Mouse (Mus musculus): ENCODE data around the gene Birc7.

Gene Birc7

DNA sequence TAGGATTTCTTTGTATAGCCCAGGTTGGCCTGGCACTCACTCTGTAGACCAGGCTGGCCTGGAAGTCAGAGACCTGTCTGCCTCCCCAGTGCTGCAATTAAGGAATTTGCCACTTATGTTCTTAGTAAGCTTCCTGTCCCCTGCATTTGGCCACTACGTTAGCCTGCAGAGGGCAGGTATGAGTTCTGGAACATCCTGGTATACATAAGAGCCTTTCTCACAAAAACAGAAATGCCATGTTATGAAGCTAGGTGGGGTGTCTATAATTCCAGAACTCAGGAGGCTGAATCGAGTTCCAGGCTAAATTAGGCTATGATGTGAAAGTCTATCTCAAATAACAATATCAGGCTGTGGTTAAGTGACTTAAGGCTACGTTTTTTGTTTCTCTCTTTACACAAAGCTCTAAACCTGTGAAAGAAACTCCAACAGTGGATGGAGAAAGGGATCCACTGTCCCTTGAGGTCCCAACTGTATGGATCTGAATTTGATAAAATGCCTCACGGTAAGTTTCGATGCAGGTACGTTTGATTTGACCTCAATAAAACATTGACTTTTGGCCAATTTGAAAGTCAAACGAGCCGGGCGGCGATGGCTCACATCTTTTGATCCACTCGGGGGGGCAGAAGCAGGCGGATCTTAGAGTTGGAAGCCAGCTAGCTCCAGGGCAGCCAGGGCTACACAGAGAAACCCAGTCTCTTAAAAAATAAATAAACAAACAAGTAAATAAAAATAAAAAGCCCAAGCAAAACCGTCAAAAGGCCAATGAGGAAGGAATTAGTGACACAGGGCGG lies 37.5 kb downstream of the Birc7 start:
- no peak for DNase-seq (ENCODE audit: inconsistent ontology term)

DNA sequence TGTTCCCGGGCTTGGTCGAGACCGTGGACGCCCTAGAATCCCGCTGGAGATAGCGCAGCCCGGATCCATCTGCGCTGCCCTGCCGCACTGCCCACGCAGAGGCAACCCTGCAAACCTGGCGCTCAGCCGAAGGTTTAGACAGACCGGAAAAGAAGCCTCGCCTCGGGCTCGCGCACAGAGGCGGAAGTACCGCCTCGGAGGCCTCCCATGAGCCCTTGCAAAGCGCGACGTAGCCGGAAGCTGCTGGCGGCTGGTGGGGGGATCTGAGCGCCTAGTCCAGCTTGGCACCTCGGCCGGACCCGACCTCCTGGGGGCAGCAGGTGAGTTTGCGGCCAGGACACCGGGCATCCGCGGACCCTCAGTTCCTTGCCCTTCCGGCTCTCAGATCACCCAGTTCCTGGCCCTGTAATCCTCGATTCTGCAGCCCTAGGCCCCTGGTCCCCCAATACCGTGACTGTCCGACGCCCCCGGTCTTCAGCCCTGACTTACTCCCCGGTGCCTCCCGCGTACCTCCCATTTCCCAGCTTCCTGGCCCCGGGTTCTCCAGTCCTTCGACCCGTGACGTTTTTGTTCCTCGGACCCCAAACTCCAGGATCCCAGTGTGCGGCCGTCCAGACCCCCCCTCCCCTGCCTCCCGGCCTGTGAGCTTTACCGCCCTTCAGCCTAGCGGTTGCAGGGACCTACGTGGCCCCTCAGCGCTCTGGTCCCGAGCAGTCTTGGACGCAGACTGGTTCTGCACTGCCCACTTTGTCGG lies 38.4 kb downstream of the Birc7 start, which contains the start of gene Arfgap1:
TSS of gene Arfgap1 (plus strand) at position 216 of the 754 bp plus-strand sequence.
- peak; percentile 93 for DNase-seq (ENCODE audit: inconsistent ontology term)

DNA sequence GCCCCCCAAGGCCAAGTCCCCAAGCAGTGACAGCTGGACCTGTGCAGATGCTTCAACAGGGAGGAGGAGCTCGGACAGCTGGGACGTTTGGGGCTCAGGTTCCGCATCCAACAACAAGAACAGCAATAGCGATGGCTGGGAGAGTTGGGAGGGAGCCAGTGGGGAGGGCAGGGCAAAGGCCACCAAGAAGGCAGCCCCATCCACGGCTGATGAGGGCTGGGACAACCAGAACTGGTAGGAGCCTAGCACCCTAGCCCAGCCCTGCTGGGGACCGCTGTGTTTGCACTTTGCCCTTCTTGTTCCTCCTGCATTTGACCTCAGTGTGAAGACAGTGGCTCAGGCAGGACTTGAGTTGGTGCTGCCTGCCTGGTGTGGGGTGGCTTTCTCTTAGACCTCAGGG lies 52.3 kb downstream of the Birc7 start:
- DNase-seq (ENCODE audit: inconsistent ontology term): no peak

All from Muller cell, postnatal 12 days (primary cell).